Mouse (Mus musculus): ENCODE data around the gene Klhl5.

Gene Klhl5

DNA sequence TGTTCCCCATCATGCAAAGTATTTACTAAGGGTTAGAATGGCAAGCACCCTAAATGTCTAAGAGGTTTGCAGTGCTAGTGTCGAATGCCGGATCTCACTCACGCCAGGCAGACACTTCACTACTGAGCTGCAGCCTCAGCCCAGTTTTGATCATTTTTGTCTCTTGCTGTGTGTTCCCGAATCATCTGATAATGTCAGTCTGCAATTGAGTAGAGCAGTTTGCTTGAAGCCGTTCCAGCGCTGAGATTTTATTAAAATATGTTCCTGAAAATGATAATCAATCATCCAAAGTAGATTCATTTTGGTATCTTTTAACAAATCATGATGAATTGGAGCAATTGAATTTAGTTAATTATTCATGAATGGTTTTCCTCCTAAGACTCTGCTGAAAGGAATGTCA, 39.4 kb downstream of the Klhl5 start:
- in situ Hi-C loops (cut with MboI, MseI) = no loop called here

- in situ Hi-C loops (cut with MboI, MseI) = no loop called here
Observed at GRCm38 (mm10) chr5:65149706-65150105, 42.4 kb downstream of the Klhl5 start.

GRCm38 (mm10) chr5:65150376-65150955, 43.1 kb downstream of the Klhl5 start:
- in situ Hi-C loops (cut with MboI, MseI) = no loop called here

- in situ Hi-C loops (cut with MboI, MseI) = no loop called here
Observed at GRCm38 (mm10) chr5:65151276-65151675, 43.9 kb downstream of the Klhl5 start.

GRCm38 (mm10) chr5:65151767-65152166, 44.4 kb downstream of the Klhl5 start:
- in situ Hi-C loops (cut with MboI, MseI) = no loop called here

DNA sequence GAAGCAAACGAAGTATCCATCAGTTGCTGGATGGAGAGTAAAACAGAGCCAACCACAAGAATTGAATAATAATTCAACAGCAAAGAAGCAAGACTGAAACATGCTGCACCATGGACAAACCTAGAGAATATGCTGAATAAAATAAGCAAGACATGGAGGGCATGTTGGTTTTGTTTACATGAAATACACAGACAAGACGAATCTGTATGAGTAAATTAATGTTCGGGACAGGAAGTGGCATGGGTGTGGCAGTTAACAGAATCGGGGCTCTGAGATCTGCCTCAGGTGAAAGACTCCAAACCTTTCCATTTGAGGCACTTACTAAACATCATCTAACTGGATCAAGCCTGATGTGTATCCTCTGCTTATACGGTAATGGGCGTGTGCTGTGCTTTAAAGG, 46.9 kb downstream of the Klhl5 start:
- in situ Hi-C loops (cut with MboI, MseI) = no loop called here

- in situ Hi-C loops (cut with MboI, MseI) = no loop called here
Observed at GRCm38 (mm10) chr5:65156853-65157252, 49.5 kb downstream of the Klhl5 start.

DNA sequence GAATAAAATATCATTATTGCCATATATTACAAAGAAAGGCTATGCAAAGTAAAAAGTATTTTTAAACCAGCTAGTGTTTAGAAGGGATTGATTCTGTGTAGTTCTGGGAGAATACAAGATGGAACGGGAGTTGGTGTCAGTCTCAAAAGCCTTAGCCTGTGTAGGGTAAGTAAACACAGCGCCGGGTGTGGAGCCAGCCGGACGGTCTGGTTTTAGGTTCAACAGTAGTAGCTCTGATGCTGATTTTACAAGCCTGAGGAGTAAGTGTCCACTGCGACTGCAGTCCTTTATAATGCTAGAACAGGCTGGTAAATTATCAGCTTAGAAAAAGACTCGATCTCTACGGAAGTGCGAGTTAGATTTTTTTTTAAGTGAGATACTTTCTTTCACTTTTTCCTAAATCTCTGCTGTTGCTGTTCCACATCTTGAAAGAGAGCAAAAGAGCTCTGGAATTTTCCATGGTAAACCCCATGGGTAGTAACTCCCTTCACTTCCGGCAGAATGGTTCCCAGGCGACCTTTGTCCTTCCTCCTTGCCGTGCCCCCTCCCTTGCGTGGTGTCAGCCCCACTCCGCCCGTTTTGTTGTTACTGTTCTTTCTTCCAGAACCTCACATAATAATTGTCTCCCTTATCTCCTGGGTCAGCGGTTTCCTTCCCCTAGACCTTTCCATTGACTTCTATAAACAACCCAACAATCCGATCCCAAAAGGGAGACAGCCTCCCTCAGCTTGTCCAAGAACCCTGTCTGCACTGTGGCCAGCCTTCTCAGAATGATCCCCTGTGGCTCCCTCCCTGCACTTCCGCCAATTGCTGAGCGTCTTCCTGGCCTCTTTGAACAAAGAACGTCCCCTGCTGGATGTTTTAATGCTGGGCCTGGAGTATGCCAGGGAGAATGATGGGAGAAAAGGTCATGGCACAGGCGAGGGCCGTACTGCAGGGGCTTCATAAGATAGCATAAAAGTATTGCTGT, 50.4 kb downstream of the Klhl5 start:
- in situ Hi-C loops (cut with MboI, MseI) = no loop called here

- in situ Hi-C loops (cut with MboI, MseI) = no loop called here
Observed at GRCm38 (mm10) chr5:65158696-65159305, 51.5 kb downstream of the Klhl5 start.

DNA sequence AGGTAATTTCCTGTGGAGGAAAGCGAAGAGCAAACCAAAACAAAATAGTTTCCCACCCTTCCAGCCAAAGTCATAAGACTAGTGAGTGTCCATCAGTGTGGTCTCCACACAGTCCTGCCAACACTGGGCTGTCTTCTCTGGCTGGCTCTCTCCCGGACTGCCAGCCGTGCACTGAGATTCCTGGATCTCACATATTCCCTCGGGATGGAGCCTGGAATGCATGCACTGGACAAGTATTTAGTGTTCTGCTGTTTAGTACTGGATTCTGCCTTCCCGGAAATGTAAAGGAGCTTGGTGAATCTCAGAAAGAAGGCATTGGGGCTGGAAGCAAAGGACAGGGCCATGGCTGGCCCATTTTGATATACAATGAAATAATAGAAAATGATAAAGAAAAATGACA, 55.7 kb downstream of the Klhl5 start:
- in situ Hi-C loops (cut with MboI, MseI) = no loop called here

DNA sequence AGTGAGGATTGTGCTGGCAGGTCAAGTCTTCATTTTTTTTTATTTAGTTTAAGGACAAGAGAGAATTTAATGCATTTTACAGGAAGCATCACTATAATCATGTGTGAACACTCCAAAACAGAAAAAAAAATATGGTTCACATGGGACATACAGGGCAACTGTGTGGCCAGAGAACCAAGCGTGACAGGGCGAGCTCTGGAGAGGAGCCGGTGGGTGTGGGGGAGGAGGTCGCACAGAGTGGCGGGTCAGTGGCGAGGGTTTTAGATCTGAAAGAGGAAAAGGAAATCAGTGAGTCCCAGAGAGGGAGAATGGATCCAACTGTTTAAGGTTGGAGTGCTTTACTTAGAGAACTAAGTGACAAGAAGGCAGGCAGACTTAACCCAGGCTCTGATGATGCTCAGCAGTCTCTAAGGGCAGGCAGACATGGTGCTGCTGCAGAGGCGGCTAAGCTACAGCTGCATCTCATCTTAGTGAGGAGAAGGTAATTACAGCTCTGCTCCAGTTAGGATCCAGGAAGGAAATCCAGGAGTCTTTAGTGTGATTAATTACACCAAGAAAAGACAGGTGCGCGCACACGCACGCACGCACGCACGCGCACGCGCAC, 56.3 kb downstream of the Klhl5 start:
- in situ Hi-C loops (cut with MboI, MseI) = no loop called here

- in situ Hi-C loops (cut with MboI, MseI) = no loop called here
Observed at GRCm38 (mm10) chr5:65170206-65170605, 62.9 kb downstream of the Klhl5 start.

GRCm38 (mm10) chr5:65175035-65175917, 67.9 kb downstream of the Klhl5 start:
- in situ Hi-C loops (cut with MboI, MseI) = no loop called here

DNA sequence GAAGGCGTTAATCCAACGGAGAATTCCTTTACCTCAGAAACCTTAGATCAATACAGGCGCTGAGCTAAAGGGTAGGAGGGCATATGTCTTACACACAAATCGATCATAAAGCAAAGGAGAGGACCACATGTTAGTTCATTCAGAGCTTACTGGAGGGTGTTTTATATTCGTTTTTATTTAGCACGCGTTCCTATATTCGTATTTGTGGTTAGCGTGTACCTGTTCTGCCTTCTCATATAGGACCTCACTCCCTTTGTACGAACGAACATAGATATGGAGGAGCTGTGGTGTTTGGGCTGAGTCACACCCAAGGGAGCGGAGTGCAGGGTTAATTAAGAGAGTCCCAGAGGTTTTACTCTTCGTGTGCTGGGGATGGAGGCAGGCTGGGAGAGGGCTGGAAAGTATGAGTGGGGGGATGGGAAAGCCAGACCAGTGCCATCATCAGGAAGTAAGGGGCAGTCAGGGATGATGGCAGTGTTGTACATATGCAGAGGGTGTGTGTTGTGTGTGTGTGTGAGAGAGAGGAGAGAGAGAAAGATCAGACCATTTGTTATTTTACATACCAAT, 68.7 kb downstream of the Klhl5 start:
- in situ Hi-C loops (cut with MboI, MseI) = no loop called here

DNA sequence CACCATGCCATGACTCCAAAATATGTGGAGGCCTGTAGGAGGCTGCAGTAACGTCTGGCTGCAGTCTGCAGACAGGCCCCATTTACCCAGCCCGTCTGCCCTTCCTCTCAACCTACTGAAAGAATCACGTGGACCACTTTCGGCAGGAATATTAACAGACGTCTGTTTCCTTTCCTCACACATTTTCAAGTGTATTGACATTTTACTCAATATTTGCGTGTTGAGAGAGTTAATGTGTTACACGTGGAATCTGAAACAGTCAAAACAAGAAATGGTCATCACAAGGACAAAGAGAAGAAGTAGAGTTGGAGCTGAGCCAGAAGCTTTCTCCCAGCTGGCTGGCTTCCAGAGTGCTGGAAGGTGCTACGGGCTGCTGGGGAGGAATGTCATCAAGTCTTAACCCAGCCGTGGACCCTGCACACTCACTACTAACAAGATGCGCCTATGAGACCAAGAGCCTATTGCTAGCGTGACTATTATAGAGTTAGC, 69.7 kb downstream of the Klhl5 start:
- in situ Hi-C loops (cut with MboI, MseI) = no loop called here

GRCm38 (mm10) chr5:65178477-65178876, 71.1 kb downstream of the Klhl5 start:
- in situ Hi-C loops (cut with MboI, MseI) = no loop called here

DNA sequence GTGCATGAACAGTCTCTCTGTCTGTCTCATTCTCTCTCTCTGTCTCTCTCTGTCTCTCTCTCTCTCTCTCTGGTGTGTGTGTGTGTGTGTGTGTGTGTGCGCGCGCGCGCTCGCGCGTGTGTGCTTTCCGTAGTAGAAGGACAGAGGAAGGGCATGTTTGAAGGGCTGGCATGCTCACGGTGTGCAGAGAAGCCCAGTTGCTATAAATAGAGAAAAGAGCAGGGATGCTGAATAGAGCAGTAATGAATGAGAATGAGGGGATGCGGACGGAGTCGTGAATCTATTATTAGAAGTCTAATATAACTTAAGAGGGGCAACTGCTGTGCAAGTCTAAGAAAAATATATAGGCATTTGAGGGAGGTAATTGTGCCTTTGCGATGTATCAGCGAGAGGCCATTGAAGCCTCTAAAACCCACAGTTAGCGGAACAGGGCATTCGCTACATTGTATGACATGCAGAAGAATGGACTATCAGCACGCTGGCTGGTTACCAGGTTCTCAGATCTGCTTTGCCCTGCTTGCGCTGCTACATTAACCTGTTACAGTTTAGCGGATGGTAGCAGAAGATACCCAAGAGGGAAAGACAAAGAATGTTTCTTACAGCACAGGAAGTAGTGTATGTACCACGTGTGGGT, 73.9 kb downstream of the Klhl5 start:
- in situ Hi-C loops (cut with MboI, MseI) = no loop called here

DNA sequence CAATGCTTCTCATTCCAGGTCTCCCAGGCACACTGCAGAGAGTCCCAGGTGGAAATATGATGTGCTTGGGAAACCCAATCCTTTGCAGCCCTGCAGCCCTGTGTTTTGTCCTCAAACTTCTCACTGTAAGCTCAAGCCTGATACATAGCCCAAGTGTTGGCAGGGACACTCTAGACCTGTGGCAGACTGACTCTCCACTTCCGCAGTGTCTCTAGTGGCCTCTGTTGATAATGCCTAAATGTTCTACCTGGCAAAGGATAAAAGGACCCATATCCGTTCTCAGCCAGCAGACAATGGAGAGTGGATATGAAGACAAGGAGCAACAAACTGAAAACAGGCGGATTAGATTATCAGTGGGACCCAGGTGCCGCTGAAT, 74.4 kb downstream of the Klhl5 start:
- in situ Hi-C loops (cut with MboI, MseI) = no loop called here

- in situ Hi-C loops (cut with MboI, MseI) = no loop called here
Observed at GRCm38 (mm10) chr5:65182268-65182667, 74.9 kb downstream of the Klhl5 start.

- in situ Hi-C loops (cut with MboI, MseI) = no loop called here
Observed at GRCm38 (mm10) chr5:65191601-65192000, 84.3 kb downstream of the Klhl5 start.
